Mouse (Mus musculus) intestine, embryonic 14.5 days (tissue): ENCODE results near the gene Fancc. TPM values are rescaled to one million over a fixed set of nuclear protein-coding genes. Genes with fewer than 3 reads are reported as not detected.

ENCODE experiments used
- ATAC-seq: fragments of 200-750 bp; cut with Nextera tagmentation; replicated peaks from 2 replicates; pipeline ENCODE4 v1.8.0; 2017; ENCODE audit warnings: low read depth, moderate number of reproducible peaks, moderate TSS enrichment, moderate library complexity; ENCODE audit not compliant: low FRiP score, low TSS enrichment
- DNase-seq: peaks from one replicate; pipeline ENCODE4 v3.0.0-alpha.2; 2018; ENCODE audit warnings: low spot score
- H3K27ac ChIP-seq: fragments of 300-500 bp; sonication (generic); 2 replicates; pipeline ENCODE4 v1.5.1; 2014; ENCODE audit warnings: low read depth, mild to moderate bottlenecking, control low read depth
- H3K27me3 ChIP-seq: fragments of 300-500 bp; sonication (generic); replicated peaks from 2 replicates; pipeline ENCODE4 v1.6.1; 2014; ENCODE audit warnings: low read length, control low read depth; ENCODE audit not compliant: control insufficient read depth, insufficient read depth
- H3K36me3 ChIP-seq: fragments of 300-500 bp; sonication (generic); 2 replicates; pipeline ENCODE4 v1.6.1; 2014; ENCODE audit warnings: low read length, control low read depth; ENCODE audit not compliant: control insufficient read depth, insufficient read depth
- H3K4me1 ChIP-seq: fragments of 300-500 bp; sonication (generic); replicated peaks from 2 replicates; pipeline ENCODE4 v1.6.1; 2014; ENCODE audit warnings: low read length, control low read depth, mixed read lengths; ENCODE audit not compliant: control insufficient read depth, insufficient read depth
- H3K4me2 ChIP-seq: fragments of 300-500 bp; sonication (generic); 2 replicates; pipeline ENCODE4 v1.6.1; 2014; ENCODE audit warnings: low read length
- H3K4me3 ChIP-seq: fragments of 300-500 bp; sonication (generic); 2 replicates; pipeline ENCODE4 v1.5.1; 2014; ENCODE audit warnings: low read depth, low read length, control low read depth, mixed read lengths
- H3K9ac ChIP-seq: fragments of 300-500 bp; sonication (generic); 2 replicates; pipeline ENCODE4 v1.6.1; 2014; ENCODE audit warnings: mild to moderate bottlenecking, low read length
- H3K9me3 ChIP-seq: fragments of 300-500 bp; sonication (generic); 2 replicates; pipeline ENCODE4 v1.6.1; 2016; ENCODE audit warnings: low read length, control low read depth; ENCODE audit not compliant: control insufficient read depth
- WGBS: fragments of 180-500 bp; shearing (Covaris S2); extraction: QIAGEN DNeasy Blood & Tissue Kit; methylation state at CpG from one replicate; pipeline ENCODE4 v1.1.7; 2014; 5-methylcytosine and 5-hydroxymethylcytosine counted together
- polyA plus RNA-seq: library from polyadenylated mRNA; unstranded; fragments of >200 nt; fragmentation: Nextera tagmentation; extraction: Ambion mirVana; gene quantifications from 2 replicates; pipeline ENCODE4 v1.2.1, GENCODE M21; 2014

Gene Fancc
- 18.3 and 25.7 TPM in 2 replicates for polyA plus RNA-seq

DNA sequence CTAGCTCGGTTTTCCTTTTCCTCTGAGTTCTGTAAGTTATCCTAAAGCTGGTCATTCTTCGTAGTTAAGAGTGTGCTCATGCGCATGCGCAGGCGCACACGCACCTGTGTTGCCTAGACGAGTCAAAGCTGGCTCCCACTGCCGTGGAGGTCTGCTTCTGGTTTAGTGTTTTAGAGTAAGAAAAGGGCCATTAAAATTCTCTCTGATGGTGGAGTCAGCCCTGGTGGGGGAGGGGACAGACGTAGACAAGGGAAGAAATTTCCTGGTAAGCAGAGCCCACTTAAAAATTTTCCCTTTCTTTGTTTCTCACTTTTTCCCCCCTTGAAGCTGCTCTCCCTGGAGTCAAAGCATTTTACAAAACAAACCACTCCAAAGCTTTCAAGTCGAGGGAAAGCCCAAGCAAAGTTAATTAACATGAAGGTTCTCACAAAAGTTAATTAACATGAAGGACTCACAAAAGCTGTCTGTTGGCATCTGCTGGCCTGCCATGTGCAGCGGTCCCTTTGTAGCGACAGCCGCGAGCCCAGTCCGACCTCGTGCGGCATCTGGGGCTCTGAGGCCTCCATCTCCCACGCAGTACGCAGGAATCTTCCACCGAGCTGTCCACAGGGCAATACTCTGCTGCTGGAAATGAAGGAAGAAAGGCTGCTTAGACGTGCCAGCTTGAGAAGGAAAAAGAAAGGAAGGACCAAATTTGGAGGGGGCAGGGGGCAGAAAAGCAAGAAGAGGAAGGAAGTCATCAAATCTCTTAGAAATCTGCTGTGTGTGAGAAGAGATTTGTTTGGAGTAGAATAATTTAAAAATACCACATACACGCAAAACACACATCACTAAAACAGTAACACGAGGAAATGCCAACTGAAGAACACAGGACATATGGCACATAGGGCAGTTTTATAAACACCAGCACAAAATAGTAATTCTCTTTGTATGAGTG is at the start of gene Fancc:
Fancc (minus strand) TSS at position 633 of the 937 bp plus-strand sequence.
- Histone ChIP-seq H3K9me3 (no peaks in the 10 kb centered on the region), H3K9ac (no peak within 1 kb of the TSS), H3K36me3 (no peaks in the 10 kb centered on the region), H3K4me3 (no peak within 1 kb of the TSS), H3K4me2 (peak within 1 kb of the TSS; percentile 29; the same call in 1 of the 2 replicates), H3K4me1 (no peaks in the 10 kb centered on the region; the same call in 1 of the 2 replicates), H3K27me3 (no peaks in the 10 kb centered on the region), H3K27ac (no peak within 1 kb of the TSS)
- ATAC-seq: no peak
- no peak for DNase-seq
- 28% methylated on average over 23 of the region's 23 CpGs for WGBS

- DNase-seq (no peak), ATAC-seq (no peak)
- Histone ChIP-seq H3K9me3 (no peaks in the 10 kb centered on the region), H3K4me3 (no peak overlapping the region), H3K27me3 (no peaks in the 10 kb centered on the region), H3K36me3 (peaks cover 80% of the 10 kb centered on the region), H3K4me1 (peaks cover 10% of the 10 kb centered on the region), H3K9ac (no peak overlapping the region), H3K27ac (no peak overlapping the region), H3K4me2 (no peak overlapping the region)
- WGBS: 73% methylated on average over 7 of the region's 7 CpGs
Measured at GRCm38 (mm10) chr13:63545291-63545690, 48.2 kb upstream of the Fancc start.

DNA sequence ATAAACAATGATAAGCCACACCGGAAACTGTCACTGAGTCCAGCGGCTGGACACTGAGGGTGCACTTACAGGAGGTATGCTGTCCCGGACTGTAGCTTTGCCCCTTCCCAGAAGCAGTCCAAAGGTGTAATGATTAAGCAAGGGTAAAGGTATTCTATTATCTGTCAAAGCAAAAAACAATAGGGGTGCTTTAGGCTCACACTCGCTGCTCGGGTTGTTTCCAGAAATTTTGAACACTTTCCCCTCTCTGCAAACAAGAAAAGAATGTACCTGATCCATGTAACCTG is 47.8 kb upstream of the Fancc start:
- Histone ChIP-seq H3K36me3 (peaks cover 81% of the 10 kb centered on the region), H3K4me3 (no peak overlapping the region), H3K9ac (no peak overlapping the region), H3K27me3 (no peaks in the 10 kb centered on the region), H3K4me2 (no peak overlapping the region), H3K4me1 (peaks cover 10% of the 10 kb centered on the region), H3K27ac (no peak overlapping the region), H3K9me3 (no peaks in the 10 kb centered on the region)
- ATAC-seq (no peak), DNase-seq (no peak)
- 36% methylated on average over 5 of the region's 5 CpGs for WGBS

- Histone ChIP-seq H3K27ac (no peak overlapping the region), H3K27me3 (no peaks in the 10 kb centered on the region), H3K9ac (no peak overlapping the region), H3K4me2 (no peak overlapping the region), H3K9me3 (no peaks in the 10 kb centered on the region), H3K4me3 (no peak overlapping the region), H3K36me3 (peaks cover 87% of the 10 kb centered on the region), H3K4me1 (peaks cover 7% of the 10 kb centered on the region)
- ATAC-seq (no peak), DNase-seq (no peak)
- WGBS: 72% methylated on average over 13 of the region's 13 CpGs
Measured at GRCm38 (mm10) chr13:63544119-63544966, 47.3 kb upstream of the Fancc start.

- H3K9ac ChIP-seq: no peak overlapping the region
- no peaks in the 10 kb centered on the region for H3K9me3 ChIP-seq
- H3K27ac ChIP-seq: no peak overlapping the region
- DNase-seq (no peak), ATAC-seq (no peak)
- no peak overlapping the region for H3K4me2 ChIP-seq
- H3K4me1 ChIP-seq: no peaks in the 10 kb centered on the region; the same call in none of the 2 replicates
- WGBS: 45% methylated on average over 6 of the region's 6 CpGs
- no peaks in the 10 kb centered on the region for H3K27me3 ChIP-seq
- H3K36me3 ChIP-seq: peaks cover 96% of the 10 kb centered on the region
- no peak overlapping the region for H3K4me3 ChIP-seq
Measured at GRCm38 (mm10) chr13:63543459-63543858, 46.4 kb upstream of the Fancc start.

DNA sequence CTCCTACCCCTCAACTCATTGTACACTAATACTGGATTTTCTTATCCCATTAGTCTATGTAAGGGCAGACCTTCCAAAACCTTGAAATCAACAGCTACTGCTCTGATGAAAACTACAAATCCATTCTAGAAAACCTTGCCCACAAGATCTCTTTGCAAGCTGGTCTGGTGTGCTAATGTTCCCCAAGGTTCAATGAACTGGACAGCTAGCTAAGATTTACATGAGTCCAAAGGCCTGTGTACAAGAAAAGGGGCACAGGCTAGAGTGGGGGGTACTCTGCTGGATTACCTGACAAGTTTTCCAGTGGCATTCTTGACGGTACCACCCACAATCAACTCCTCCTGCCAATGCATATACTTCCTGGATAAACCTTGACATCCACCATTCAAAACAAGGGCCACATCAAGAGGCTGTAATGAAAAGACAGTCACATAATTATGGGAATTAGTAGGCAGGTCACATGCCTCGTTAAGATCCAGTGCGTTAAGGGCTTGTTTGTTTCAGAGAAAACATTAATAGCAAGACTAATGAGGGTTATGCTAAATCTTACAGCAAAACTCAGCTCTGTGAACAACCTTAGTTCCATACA is 45.8 kb upstream of the Fancc start:
- ATAC-seq (no peak), DNase-seq (no peak)
- H3K4me1 ChIP-seq: no peaks in the 10 kb centered on the region; the same call in none of the 2 replicates
- no peak overlapping the region for H3K27ac ChIP-seq
- no peaks in the 10 kb centered on the region for H3K9me3 ChIP-seq
- no peak overlapping the region for H3K4me3 ChIP-seq
- no peak overlapping the region for H3K9ac ChIP-seq
- 81% methylated on average over 3 of the region's 3 CpGs for WGBS
- peaks cover 100% of the 10 kb centered on the region for H3K36me3 ChIP-seq
- H3K4me2 ChIP-seq: no peak overlapping the region
- no peaks in the 10 kb centered on the region for H3K27me3 ChIP-seq

GRCm38 (mm10) chr13:63541510-63541909 is 44.4 kb upstream of the Fancc start:
- Histone ChIP-seq H3K9ac (no peak overlapping the region), H3K4me2 (no peak overlapping the region), H3K27ac (no peak overlapping the region), H3K4me3 (no peak overlapping the region), H3K4me1 (no peaks in the 10 kb centered on the region; the same call in none of the 2 replicates), H3K9me3 (no peaks in the 10 kb centered on the region), H3K36me3 (peaks cover 100% of the 10 kb centered on the region), H3K27me3 (no peaks in the 10 kb centered on the region)
- no peak for ATAC-seq
- no peak for DNase-seq

DNA sequence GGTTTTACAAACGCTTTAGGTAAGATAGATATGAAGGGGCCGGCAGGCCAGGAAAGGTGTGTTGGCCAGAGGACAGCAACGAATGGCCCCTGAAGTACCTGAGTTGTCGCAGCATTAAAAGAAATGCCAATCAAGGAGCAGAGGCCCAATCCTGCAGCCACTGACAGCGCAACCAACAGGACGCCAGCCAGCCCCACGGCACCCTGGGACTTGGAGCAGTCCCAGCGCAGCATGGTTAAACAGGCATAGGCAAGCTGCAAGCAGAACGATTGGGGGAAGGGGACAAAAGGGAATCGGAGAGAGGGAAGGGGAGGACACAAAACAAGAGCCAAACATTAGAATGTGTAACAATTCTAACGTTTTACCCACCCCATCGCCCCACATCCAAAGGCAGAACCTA is 43.5 kb upstream of the Fancc start:
- no peak for ATAC-seq
- H3K36me3 ChIP-seq: peaks cover 100% of the 10 kb centered on the region
- WGBS: 89% methylated on average over 12 of the region's 12 CpGs

More for the DNA sequence above, 43.5 kb upstream of the Fancc start:
- DNase-seq: no peak
- no peak overlapping the region for H3K9ac ChIP-seq
- no peak overlapping the region for H3K27ac ChIP-seq
- H3K4me3 ChIP-seq: no peak overlapping the region
- H3K4me1 ChIP-seq: no peaks in the 10 kb centered on the region; the same call in none of the 2 replicates
- no peak overlapping the region for H3K4me2 ChIP-seq
- no peaks in the 10 kb centered on the region for H3K27me3 ChIP-seq
- H3K9me3 ChIP-seq: no peaks in the 10 kb centered on the region
